Mouse (Mus musculus) thymus, adult 2 months (tissue): ENCODE data around the gene 1700020L24Rik.

Source experiments
- CTCF ChIP-seq: fragments of 200-500 bp; IDR thresholded peaks from 2 replicates; pipeline ENCODE4 v1.5.1; 2012; ENCODE audit warnings: mild to moderate bottlenecking, control low read depth, low read length, moderate library complexity, borderline replicate concordance; ENCODE audit not compliant: control insufficient read depth, poor library complexity, insufficient read depth; ENCODE audit errors: extremely low read depth
- POLR2A ChIP-seq: fragments of 200-500 bp; IDR thresholded peaks from 2 replicates; pipeline ENCODE4 v1.6.1; 2012; ENCODE audit warnings: mild to moderate bottlenecking, low read length, control low read depth, moderate library complexity; ENCODE audit not compliant: control insufficient read depth, poor library complexity, insufficient read depth; ENCODE audit errors: extremely low read depth

- TF ChIP-seq CTCF (no peak), POLR2A (no peak)
Observed at GRCm38 (mm10) chr11:83468765-83469164, 31.3 kb downstream of the 1700020L24Rik start.
